Mouse (Mus musculus) adrenal gland, postnatal 14 days (tissue): ENCODE data around the gene Rnf31. TPM values are rescaled to one million over a fixed set of nuclear protein-coding genes. Genes with fewer than 3 reads are reported as not detected.

Experiments used
- DNase-seq: peaks from one replicate; pipeline ENCODE4 v3.0.0; 2021; ENCODE audit warnings: mixed read lengths
- total RNA-seq: library from RNA; stranded (reverse); gene quantifications from 2 replicates; pipeline ENCODE4 v1.2.3, GENCODE M21; 2021

Rnf31 gene
- total RNA-seq, 1 experiment from 2014 or later, result 24.8 TPM

- DNase-seq, result no peak
Observed at GRCm38 (mm10) chr14:55651528-55651927, 60.0 kb downstream of the Rnf31 start.

Other genes starting within 250 kb of the Rnf31 start
- 130 and 149 TPM in 2 replicates for gene Dhrs4, start 113.0 kb upstream of the Rnf31 start, total RNA-seq
- 6.9 TPM in 2 replicates for gene Carmil3, start 101.1 kb upstream of the Rnf31 start, total RNA-seq
- gene Cpne6, start 81.3 kb upstream of the Rnf31 start, total RNA-seq, result 0.45 TPM in 1 of 2 replicates, not detected in the other
- gene Nrl, start 66.7 kb upstream of the Rnf31 start, total RNA-seq, result not detected in 2 replicates
- gene Pck2, start 51.4 kb upstream of the Rnf31 start, total RNA-seq, result 35.1 and 42.8 TPM in 2 replicates
- gene Dcaf11, start 31.7 kb upstream of the Rnf31 start, total RNA-seq, result 99.9 and 118 TPM in 2 replicates
- 1.2 TPM in 1 of 2 replicates, not detected in the other for gene A730061H03Rik, start 31.3 kb upstream of the Rnf31 start, total RNA-seq
- gene Fitm1, start 16.1 kb upstream of the Rnf31 start, total RNA-seq, result 0.79 and 2.1 TPM in 2 replicates
- gene Psme1, start 13.6 kb upstream of the Rnf31 start, total RNA-seq, result 316 and 330 TPM in 2 replicates
- 37.5 and 45.2 TPM in 2 replicates for gene Emc9, start 6.4 kb upstream of the Rnf31 start, total RNA-seq
- 349 and 376 TPM in 2 replicates for gene Psme2, start 595 bp upstream of the Rnf31 start, total RNA-seq
- 12.9 and 16.7 TPM in 2 replicates for gene Irf9, start 11.9 kb downstream of the Rnf31 start, total RNA-seq
- gene Rec8, start 26.3 kb downstream of the Rnf31 start, total RNA-seq, result 4.4 and 6.9 TPM in 2 replicates
- 78.2 and 105 TPM in 2 replicates for gene Ipo4, start 44.2 kb downstream of the Rnf31 start, total RNA-seq
- gene Gm49378, start 46.2 kb downstream of the Rnf31 start, total RNA-seq, result 2.4 and 3.9 TPM in 2 replicates
- gene Tm9sf1, start 52.1 kb downstream of the Rnf31 start, total RNA-seq, result 68.4 and 78.5 TPM in 2 replicates
- 1.9 and 3.1 TPM in 2 replicates for gene Tssk4, start 58.5 kb downstream of the Rnf31 start, total RNA-seq
- gene Mdp1, start 68.8 kb downstream of the Rnf31 start, total RNA-seq, result 50.4 and 60.3 TPM in 2 replicates
- 24.0 and 25.8 TPM in 2 replicates for gene Gmpr2, start 80.2 kb downstream of the Rnf31 start, total RNA-seq
- gene Nedd8, start 80.4 kb downstream of the Rnf31 start, total RNA-seq, result 297 and 307 TPM in 2 replicates
- gene Tinf2, start 90.1 kb downstream of the Rnf31 start, total RNA-seq, result 26.1 and 27.4 TPM in 2 replicates
- 0.74 and 2.3 TPM in 2 replicates for gene Tgm1, start 122.2 kb downstream of the Rnf31 start, total RNA-seq
- gene Rabggta, start 130.6 kb downstream of the Rnf31 start, total RNA-seq, result 19.5 and 21.1 TPM in 2 replicates
- 81.5 and 93.6 TPM in 2 replicates for gene Dhrs1, start 154.0 kb downstream of the Rnf31 start, total RNA-seq
- gene Nop9, start 154.0 kb downstream of the Rnf31 start, total RNA-seq, result 15.9 and 16.2 TPM in 2 replicates
- 1.7 and 22.1 TPM in 2 replicates for gene Cideb, start 166.8 kb downstream of the Rnf31 start, total RNA-seq
- 0.11 and 0.37 TPM in 2 replicates for gene Ltb4r2, start 169.7 kb downstream of the Rnf31 start, total RNA-seq
- gene Ltb4r1, start 174.3 kb downstream of the Rnf31 start, total RNA-seq, result 0.48 and 0.71 TPM in 2 replicates
- 14.3 and 17.3 TPM in 2 replicates for gene Adcy4, start 192.4 kb downstream of the Rnf31 start, total RNA-seq
- 5.2 and 7.8 TPM in 2 replicates for gene Ripk3, start 197.2 kb downstream of the Rnf31 start, total RNA-seq
- gene Nfatc4, start 231.4 kb downstream of the Rnf31 start, total RNA-seq, result 23.8 and 31.2 TPM in 2 replicates